Mouse (Mus musculus) cerebellum, adult 2 months (tissue): ENCODE measurements at regions not wholly inside any gene's neighbourhood (a gene's known extent, or its start where the extent isn't known, plus 50 kb on each side); places are given as distances from the start of the nearest gene placed in this dataset.

Experiments used
- DNase-seq, 2 experiments: peaks; one replicate each; pipeline ENCODE4 v3.0.0; 2021
- H3K27ac ChIP-seq: fragments of 200-500 bp; 2 replicates; pipeline ENCODE4 v1.5.1; 2012; ENCODE audit warnings: low read length, control low read depth, inconsistent platforms; ENCODE audit not compliant: insufficient read depth
- H3K27me3 ChIP-seq: fragments of 200-500 bp; 2 replicates; pipeline ENCODE4 v1.6.1; 2012; ENCODE audit warnings: inconsistent platforms, mild to moderate bottlenecking, low read length, moderate library complexity; ENCODE audit not compliant: control insufficient read depth, insufficient read depth
- H3K4me1 ChIP-seq: fragments of 200-500 bp; 2 replicates; pipeline ENCODE4 v1.6.1; 2011; ENCODE audit warnings: low read length; ENCODE audit not compliant: control insufficient read depth, insufficient read depth
- H3K4me3 ChIP-seq: fragments of 200-500 bp; replicated peaks from 2 replicates; pipeline ENCODE3; 2011; ENCODE audit warnings: mild to moderate bottlenecking, low read depth, low read length, control low read depth; ENCODE audit not compliant: insufficient read depth
- CTCF ChIP-seq: fragments of 200-500 bp; IDR thresholded peaks from 2 replicates; pipeline ENCODE4 v1.5.1; 2011; ENCODE audit warnings: low read depth, mild to moderate bottlenecking, control low read depth, low read length, moderate library complexity, borderline replicate concordance; ENCODE audit not compliant: insufficient read depth
- POLR2A ChIP-seq: fragments of 200-500 bp; IDR thresholded peaks from 2 replicates; pipeline ENCODE4 v1.6.1; 2011; ENCODE audit warnings: low read length, control low read depth, borderline replicate concordance; ENCODE audit not compliant: insufficient read depth
- WGBS: fragments of 180-500 bp; shearing (Covaris S2); methylation state at CpG from one replicate; pipeline ENCODE4 v1.1.7; 2018; 5-methylcytosine and 5-hydroxymethylcytosine counted together

- WGBS, result 92% methylated on average over 2 of the region's 2 CpGs
- H3K4me3 ChIP-seq, result no peak overlapping the region
- H3K27me3 ChIP-seq, result no peaks in the 10 kb centered on the region
- no peak for TF ChIP-seq CTCF
- no peak for TF ChIP-seq POLR2A
- no peak overlapping the region for H3K27ac ChIP-seq
- no peaks in the 10 kb centered on the region for H3K4me1 ChIP-seq
- no peak for DNase-seq
Observed at GRCm38 (mm10) chr1:23645093-23645492, 116.5 kb upstream of the B3gat2 start.

- H3K4me1 ChIP-seq, result peaks cover 3% of the 10 kb centered on the region; the same call in 1 of the 2 replicates
- H3K27me3 ChIP-seq, result no peaks in the 10 kb centered on the region
- WGBS, result 81% methylated on average over 7 of the region's 7 CpGs
- no peak overlapping the region for H3K4me3 ChIP-seq
- no peak for DNase-seq
- no peak overlapping the region for H3K27ac ChIP-seq
- TF ChIP-seq CTCF (no peak), POLR2A (no peak)
Observed at GRCm38 (mm10) chr1:23648875-23649506, 112.6 kb upstream of the B3gat2 start.

- peaks cover 9% of the 10 kb centered on the region; the same call in 1 of the 2 replicates for H3K4me1 ChIP-seq
- TF ChIP-seq CTCF (no peak), POLR2A (no peak)
- DNase-seq, result no peak
- no peak overlapping the region for H3K27ac ChIP-seq
- H3K27me3 ChIP-seq, result no peaks in the 10 kb centered on the region
- H3K4me3 ChIP-seq, result no peak overlapping the region
- WGBS, result 68% methylated on average over 4 of the region's 4 CpGs
Observed at GRCm38 (mm10) chr1:23649886-23650285, 111.7 kb upstream of the B3gat2 start.

GRCm38 (mm10) chr1:23653628-23654027 lies 107.9 kb upstream of the B3gat2 start:
- peak overlapping the region; percentile 67; the same call in 1 of the 2 replicates for H3K27ac ChIP-seq
- no peak overlapping the region for H3K4me3 ChIP-seq
- DNase-seq, result peak; percentile 77 to 93
- no peaks in the 10 kb centered on the region for H3K27me3 ChIP-seq
- H3K4me1 ChIP-seq, result peaks cover 20% of the 10 kb centered on the region; the same call in 1 of the 2 replicates
- TF ChIP-seq CTCF, result no peak
- TF ChIP-seq POLR2A, result no peak
- 19% methylated on average over 4 of the region's 4 CpGs for WGBS

- peaks cover 20% of the 10 kb centered on the region; the same call in 1 of the 2 replicates for H3K4me1 ChIP-seq
- peak; percentile 27 to 34 for DNase-seq
- TF ChIP-seq POLR2A (no peak), CTCF (no peak)
- no peak overlapping the region for H3K27ac ChIP-seq
- H3K27me3 ChIP-seq, result no peaks in the 10 kb centered on the region
- WGBS, result 95% methylated on average over 1 of the region's 1 CpGs
- H3K4me3 ChIP-seq, result no peak overlapping the region
Observed at GRCm38 (mm10) chr1:23655768-23656167, 105.8 kb upstream of the B3gat2 start.

- H3K4me3 ChIP-seq, result peak overlapping the region; percentile 44
- H3K27me3 ChIP-seq, result no peaks in the 10 kb centered on the region
- TF ChIP-seq CTCF (no peak), POLR2A (peak; percentile 33; the same call in 1 of the 2 replicates)
- WGBS, result 7% methylated on average over 12 of the region's 12 CpGs
- H3K4me1 ChIP-seq, result peaks cover 20% of the 10 kb centered on the region; the same call in 1 of the 2 replicates
- DNase-seq, result peak; percentile 72 to 76
- peak overlapping the region; percentile 58 for H3K27ac ChIP-seq
Observed at GRCm38 (mm10) chr1:23656302-23656701, 105.3 kb upstream of the B3gat2 start.

- TF ChIP-seq POLR2A (no peak), CTCF (no peak)
- 23% methylated on average over 8 of the region's 8 CpGs for WGBS
- Histone ChIP-seq H3K4me3 (no peak overlapping the region), H3K27ac (peak overlapping the region; percentile 58; the same call in 1 of the 2 replicates), H3K4me1 (peaks cover 20% of the 10 kb centered on the region; the same call in 1 of the 2 replicates), H3K27me3 (no peaks in the 10 kb centered on the region)
- DNase-seq, result peak; percentile 38 to 43
Observed at GRCm38 (mm10) chr1:23656718-23657117, 104.8 kb upstream of the B3gat2 start.

- 37% methylated on average over 4 of the region's 4 CpGs for WGBS
- no peak for DNase-seq
- Histone ChIP-seq H3K27me3 (no peaks in the 10 kb centered on the region), H3K4me3 (no peak overlapping the region), H3K27ac (no peak overlapping the region), H3K4me1 (peaks cover 3% of the 10 kb centered on the region; the same call in 1 of the 2 replicates)
- no peak for TF ChIP-seq CTCF
- TF ChIP-seq POLR2A, result no peak
Observed at GRCm38 (mm10) chr1:23670514-23670913, 91.0 kb upstream of the B3gat2 start.
